Mouse (Mus musculus): ENCODE results near the gene Cldn7. TPM values are rescaled to one million over a fixed set of nuclear protein-coding genes. Genes with fewer than 3 reads are reported as not detected.
"Not testable (repeated sequence)": the region's sequence is repeated elsewhere in the genome, so short reads cannot be mapped to it uniquely, and the experiment has no call there.

Gene Cldn7
- total and polyA plus RNA-seq, 3 experiments: 0.31 to 0.36 TPM; not detected in 1

- TF ChIP-seq MAX (IDR thresholded peaks at IDR 0.05; ENCODE audit: low read length) (peak; percentile 60; the same call in 1 of the 2 replicates), TBP (IDR thresholded peaks at IDR 0.05; ENCODE audit: low read depth, low read length) (no peak), ZC3H11A (IDR thresholded peaks at IDR 0.05; ENCODE audit: low read depth, low read length) (0 out of 2 replicates have a peak, but pooled peaks have one; percentile 12), GABPA (IDR thresholded peaks at IDR 0.05; ENCODE audit: low read depth, low read length) (no peak), HCFC1 (IDR thresholded peaks at IDR 0.05; ENCODE audit: low read depth, low read length) (peak; percentile 67), UBTF (IDR thresholded peaks at IDR 0.05; ENCODE audit: borderline replicate concordance, insufficient read depth, low read depth, low read length) (no peak), NRF1 (IDR thresholded peaks at IDR 0.05; ENCODE audit: insufficient read depth, low read depth, low read length, poor library complexity, severe bottlenecking) (0 out of 2 replicates have a peak, but pooled peaks have one; percentile 5), POLR2A (IDR thresholded peaks at IDR 0.05; ENCODE audit: control insufficient read depth in 1 of 2, insufficient read depth in 1 of 2, low read depth in 1 of 2, low read length in 2 of 2, poor library complexity in 1 of 2) (peak in 1 of 2 experiments; percentile 29; a peak in 1 of 4 replicates), GATA1 (IDR thresholded peaks at IDR 0.05; ENCODE audit: low read depth, low read length) (peak; percentile 99), CTCF (IDR thresholded peaks at IDR 0.05 in 2 of 3, conservative IDR thresholded peaks at IDR 0.05 in 1 of 3; ENCODE audit: control insufficient read depth in 1 of 3, insufficient read depth in 1 of 3, low read depth in 2 of 3, low read length in 3 of 3, poor library complexity in 1 of 3, severe bottlenecking in 1 of 3) (no peak), ELF1 (IDR thresholded peaks at IDR 0.05; ENCODE audit: low read depth, low read length) (0 out of 2 replicates have a peak, but pooled peaks have one; percentile 35), CHD2 (IDR thresholded peaks at IDR 0.05; ENCODE audit: low read length) (no peak), EP300 (IDR thresholded peaks at IDR 0.05; ENCODE audit: low read depth in 1 of 2, low read length in 2 of 2) (peak; percentile 74 to 94), RCOR1 (IDR thresholded peaks at IDR 0.05; ENCODE audit: low read depth, low read length) (peak; percentile 91), POLR2AphosphoS5 (IDR thresholded peaks at IDR 0.05; ENCODE audit: borderline replicate concordance, low read depth, low read length) (no peak), BHLHE40 (IDR thresholded peaks at IDR 0.05; ENCODE audit: borderline replicate concordance, low read depth, low read length) (peak; percentile 66; the same call in 1 of the 2 replicates), TCF12 (IDR thresholded peaks at IDR 0.05; ENCODE audit: low read depth, low read length) (peak; percentile 42; the same call in 1 of the 2 replicates), KAT2A (conservative IDR thresholded peaks at IDR 0.05; ENCODE audit: low read depth, low read length) (no peak), MEF2A (IDR thresholded peaks at IDR 0.05; ENCODE audit: extremely low read depth, insufficient replicate concordance, low read depth, low read length, poor library complexity, severe bottlenecking) (no peak), NELFE (IDR thresholded peaks at IDR 0.05; ENCODE audit: low read depth, low read length) (peak; percentile 33; the same call in 1 of the 2 replicates), MYB (IDR thresholded peaks at IDR 0.05; ENCODE audit: low read depth, low read length) (no peak), JUND (IDR thresholded peaks at IDR 0.05; ENCODE audit: low read depth, low read length) (no peak), ZKSCAN1 (IDR thresholded peaks at IDR 0.05; ENCODE audit: low read depth, low read length) (peak; percentile 87; the same call in 1 of the 2 replicates)
These were observed 34.9 kb upstream of the Cldn7 start (continued) for GRCm38 (mm10) chr11:69929712-69930111.

- Histone ChIP-seq H3K36me3 (ENCODE audit: control insufficient read depth in 1 of 2, insufficient read depth in 2 of 2, low read length in 2 of 2) (peaks cover 0 to 34% of the 10 kb centered on the region in 2 experiments; a peak in 2 of 4 replicates), H3K9ac (ENCODE audit: control insufficient read depth, low read depth, low read length, poor library complexity, severe bottlenecking) (0 out of 2 replicates have a peak overlapping the region, but pooled peaks have one; percentile 8), H3K4me1 (ENCODE audit: control insufficient read depth in 1 of 2, insufficient read depth in 2 of 2, low read length in 2 of 2) (peaks cover 9 to 35% of the 10 kb centered on the region in 2 experiments; a peak in 3 of 4 replicates), H3K27ac (ENCODE audit: control insufficient read depth, low read depth, low read length) (peak overlapping the region; percentile 74)
- H3K9me3 ChIP-seq (replicated peaks; ENCODE audit: insufficient read depth, low read length); H3K4me3 ChIP-seq (ENCODE audit: control insufficient read depth in 1 of 2, insufficient read depth in 1 of 2, low read depth in 2 of 2, low read length in 2 of 2); H3K79me2 ChIP-seq (ENCODE audit: control insufficient read depth, insufficient read depth, low read length, poor library complexity); H3K27me3 ChIP-seq (ENCODE audit: control insufficient read depth in 1 of 2, insufficient read depth in 2 of 2, low read length in 2 of 2): not testable (repeated sequence)
- DNase-seq (ENCODE audit: low read depth, low spot score): peak; percentile 68
- TF ChIP-seq MXI1 (IDR thresholded peaks at IDR 0.05; ENCODE audit: low read depth, low read length): 0 out of 2 replicates have a peak, but pooled peaks have one; percentile 3
These were observed 34.4 kb upstream of the Cldn7 start for GRCm38 (mm10) chr11:69930176-69930575.
